8 mouse cellular contexts compared by ENCODE assay signal in the genomic region with DNA sequence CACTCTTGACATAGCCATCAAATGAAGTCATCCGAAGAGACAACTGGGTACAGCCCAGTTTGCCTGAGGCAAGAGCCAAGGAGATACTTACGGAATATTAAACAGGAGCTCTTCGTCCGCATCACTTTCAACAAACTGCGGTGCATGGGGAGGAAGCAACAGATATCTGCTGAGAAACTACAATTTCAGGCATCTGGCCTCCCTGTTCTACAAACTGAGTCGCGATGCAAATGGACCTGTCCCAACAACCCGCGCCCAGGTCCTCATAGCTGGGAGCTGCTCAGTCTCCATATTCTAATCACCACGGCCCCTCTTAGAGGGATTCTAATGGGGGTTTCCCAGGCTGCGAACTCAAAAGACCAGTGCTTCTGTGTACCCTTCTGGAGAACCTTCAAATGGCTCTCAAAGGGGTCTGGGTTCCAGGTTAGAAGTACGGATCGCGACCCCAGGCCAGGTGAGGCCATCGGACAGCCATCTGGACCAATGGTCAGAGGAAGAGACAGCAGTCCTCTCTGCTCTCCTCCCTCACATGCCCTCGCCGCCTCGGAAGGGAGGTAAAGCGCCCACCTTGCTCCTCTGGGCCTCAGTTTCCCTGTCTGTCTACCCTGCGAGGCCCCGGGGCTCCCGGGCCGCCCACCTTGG. TPM values are rescaled to one million over a fixed set of nuclear protein-coding genes. Genes with fewer than 3 reads are reported as not detected.
DNase-seq lines count a peak whose midpoint lies in the region; ATAC-seq and TF ChIP-seq lines count a peak whose summit lies in the region.

No protein-coding gene starts in this region.

- peak overlapping the region; percentile 93 for H3K4me2 ChIP-seq in heart, embryonic 11.5 days
- peak overlapping the region; percentile 59 for H3K4me2 ChIP-seq in limb, embryonic 15.5 days

- peak overlapping the region; percentile 94 for H3K9ac ChIP-seq in heart, embryonic 11.5 days (ENCODE audit: low read depth, low read length)
- H3K9ac ChIP-seq in limb, embryonic 15.5 days = peak overlapping the region; percentile 90

- no peak for DNase-seq in heart, postnatal 14 days
- peak; percentile 12 for DNase-seq in retina, postnatal 1 day
- DNase-seq in gastrocnemius, postnatal 25 days = no peak
- no peak for DNase-seq in cerebellum, adult 11 months

- H3K27me3 ChIP-seq in heart, embryonic 11.5 days (ENCODE audit: control insufficient read depth, insufficient read depth, low read length) = no peaks in the 10 kb centered on the region
- no peaks in the 10 kb centered on the region for H3K27me3 ChIP-seq in C2C12 (ENCODE audit: control insufficient read depth, insufficient read depth, insufficient read length)
- no peaks in the 10 kb centered on the region for H3K27me3 ChIP-seq in erythroblast, embryonic 14.5 days (ENCODE audit: control insufficient read depth)
- H3K27me3 ChIP-seq in limb, embryonic 15.5 days = no peaks in the 10 kb centered on the region

- peaks cover 12% of the 10 kb centered on the region for H3K4me1 ChIP-seq in heart, embryonic 11.5 days (ENCODE audit: control insufficient read depth, insufficient read depth, low read length)
- peaks cover 58% of the 10 kb centered on the region for H3K4me1 ChIP-seq in erythroblast, embryonic 14.5 days (ENCODE audit: control insufficient read depth)
- H3K4me1 ChIP-seq in limb, embryonic 15.5 days = peaks cover 19% of the 10 kb centered on the region

- WGBS in heart, embryonic 11.5 days (ENCODE audit: insufficient replicate concordance) = 8% methylated on average over 23 of the region's 23 CpGs
- WGBS in limb, embryonic 15.5 days = 6% methylated on average over 23 of the region's 23 CpGs

- peak overlapping the region; percentile 94 for H3ac ChIP-seq in C2C12 (ENCODE audit: control insufficient read depth, insufficient read length, low read depth)

- ATAC-seq in heart, embryonic 11.5 days (replicated peaks; ENCODE audit: insufficient number of reproducible peaks, low FRiP score, low TSS enrichment) = no peak
- ATAC-seq in limb, embryonic 15.5 days (ENCODE audit: insufficient number of reproducible peaks, low FRiP score, low TSS enrichment, low read depth) = no peak

- TF ChIP-seq CTCF in C2C12 (IDR thresholded peaks at IDR 0.05; ENCODE audit: control insufficient read depth, insufficient read depth, insufficient read length) = no peak

- peaks cover 6% of the 10 kb centered on the region for H3K36me3 ChIP-seq in heart, embryonic 11.5 days (ENCODE audit: control insufficient read depth, insufficient read depth, low read length)
- peaks cover 21% of the 10 kb centered on the region for H3K36me3 ChIP-seq in C2C12 (ENCODE audit: control insufficient read depth, insufficient read depth)
- H3K36me3 ChIP-seq in erythroblast, embryonic 14.5 days (ENCODE audit: control insufficient read depth) = peaks cover 49% of the 10 kb centered on the region
- H3K36me3 ChIP-seq in limb, embryonic 15.5 days = peaks cover 29% of the 10 kb centered on the region

- peaks cover 13% of the 10 kb centered on the region for H3K79me3 ChIP-seq in C2C12 (ENCODE audit: low read depth)

- H3K9me3 ChIP-seq in heart, embryonic 11.5 days (replicated peaks; ENCODE audit: control insufficient read depth, low read length) = no peaks in the 10 kb centered on the region
- peaks cover under 1% of the 10 kb centered on the region; the same call in 1 of the 2 replicates for H3K9me3 ChIP-seq in erythroblast, embryonic 14.5 days (ENCODE audit: control insufficient read depth, low read length)
- H3K9me3 ChIP-seq in limb, embryonic 15.5 days = no peaks in the 10 kb centered on the region

- intact Hi-C loops in heart, postnatal 14 days (cut with DNase I) = loop anchor here (5.0 kb wide), 1 partner anchor 66 kb away; the partner anchor contains the start of gene Rpl11

- peaks cover 20% of the 10 kb centered on the region for H3K79me2 ChIP-seq in C2C12 (ENCODE audit: control insufficient read depth, insufficient read depth)

- peak overlapping the region; percentile 85 for H3K4me3 ChIP-seq in heart, embryonic 11.5 days (ENCODE audit: low read depth, low read length)
- H3K4me3 ChIP-seq in C2C12 (ENCODE audit: insufficient read depth, poor library complexity, severe bottlenecking) = peak overlapping the region; percentile 76
- H3K4me3 ChIP-seq in erythroblast, embryonic 14.5 days (replicated peaks) = peak overlapping the region; percentile 100
- H3K4me3 ChIP-seq in limb, embryonic 15.5 days = peak overlapping the region; percentile 76

- peak overlapping the region; percentile 85 for H3K27ac ChIP-seq in heart, embryonic 11.5 days (ENCODE audit: low read depth, low read length)
- peak overlapping the region; percentile 91 for H3K27ac ChIP-seq in limb, embryonic 15.5 days

TF ChIP-seq in C2C12, 6 proteins besides CTCF, POLR2A, EP300 and RAD21:
- TF ChIP-seq FOSL1 (IDR thresholded peaks at IDR 0.05; ENCODE audit: insufficient read depth, low read length, poor library complexity, severe bottlenecking) (no peak), MYOG (IDR thresholded peaks at IDR 0.05; ENCODE audit: control insufficient read depth, extremely low read depth, insufficient read length) (no peak), USF1 (IDR thresholded peaks at IDR 0.05; ENCODE audit: low read depth) (no peak), CEBPB (IDR thresholded peaks at IDR 0.05; ENCODE audit: low read depth) (no peak), MAX (IDR thresholded peaks at IDR 0.05) (no peak)

RNA-seq across cellular contexts. Expression of gene Pithd1, which starts 0.6 kb away (rescaled TPM):
- polyA plus RNA-seq in heart, embryonic 11.5 days (2014; fragmentation: Nextera tagmentation; extraction: Ambion mirVana) = 46.0 and 51.9 TPM in 2 replicates
- 10 to 100 TPM; 17.0 to 19.4 TPM for total RNA-seq in heart, postnatal 14 days (2021)
- polyA plus RNA-seq in C2C12 (2012; fragmentation: generic; extraction: Trizol) = 45.1 TPM
- 16.8 and 28.3 TPM in 2 replicates for polyA plus RNA-seq in erythroblast, embryonic 14.5 days (2012)
- polyA plus RNA-seq in limb, embryonic 15.5 days (2015; fragmentation: Nextera tagmentation; extraction: Ambion mirVana) = 51.3 and 54.5 TPM in 2 replicates
- total RNA-seq in gastrocnemius, postnatal 25 days (2021) = 10 to 100 TPM; 22.0 to 22.6 TPM

RNA-seq across cellular contexts. Expression of gene Lypla2, which starts 14.0 kb away (rescaled TPM):
- polyA plus RNA-seq in heart, embryonic 11.5 days (2014; fragmentation: Nextera tagmentation; extraction: Ambion mirVana) = 68.6 and 71.5 TPM in 2 replicates
- 10 to 100 TPM; 37.5 to 37.8 TPM for total RNA-seq in heart, postnatal 14 days (2021)
- polyA plus RNA-seq in C2C12 (2012; fragmentation: generic; extraction: Trizol) = 70.1 TPM
- polyA plus RNA-seq in erythroblast, embryonic 14.5 days (2012) = 13.4 and 14.0 TPM in 2 replicates
- 114 TPM in 2 replicates for polyA plus RNA-seq in limb, embryonic 15.5 days (2015; fragmentation: Nextera tagmentation; extraction: Ambion mirVana)
- total RNA-seq in gastrocnemius, postnatal 25 days (2021) = 10 to 100 TPM; 25.3 to 30.7 TPM

RNA-seq across cellular contexts. Expression of gene Gale, which starts 22.9 kb away (rescaled TPM):
- polyA plus RNA-seq in heart, embryonic 11.5 days (2014; fragmentation: Nextera tagmentation; extraction: Ambion mirVana) = 30.2 and 31.8 TPM in 2 replicates
- total RNA-seq in heart, postnatal 14 days (2021) = 1 to 10 TPM; 2.1 to 3.1 TPM
- polyA plus RNA-seq in C2C12 (2012; fragmentation: generic; extraction: Trizol) = 50.7 TPM
- polyA plus RNA-seq in erythroblast, embryonic 14.5 days (2012) = 3.9 and 5.3 TPM in 2 replicates
- polyA plus RNA-seq in limb, embryonic 15.5 days (2015; fragmentation: Nextera tagmentation; extraction: Ambion mirVana) = 58.2 and 66.7 TPM in 2 replicates
- total RNA-seq in gastrocnemius, postnatal 25 days (2021) = 1 to 10 TPM in 1 of 2 experiments, under 1 TPM in 1; 0.72 to 1.5 TPM

RNA-seq across cellular contexts. Expression of gene Eloa, which starts 35.1 kb away (rescaled TPM):
- polyA plus RNA-seq in heart, embryonic 11.5 days (2014; fragmentation: Nextera tagmentation; extraction: Ambion mirVana) = 34.8 and 39.8 TPM in 2 replicates
- total RNA-seq in heart, postnatal 14 days (2021) = 10 to 100 TPM; 29.9 to 31.2 TPM
- polyA plus RNA-seq in C2C12 (2012; fragmentation: generic; extraction: Trizol) = 18.4 TPM
- 0.98 and 1.5 TPM in 2 replicates for polyA plus RNA-seq in erythroblast, embryonic 14.5 days (2012)
- 47.0 and 47.7 TPM in 2 replicates for polyA plus RNA-seq in limb, embryonic 15.5 days (2015; fragmentation: Nextera tagmentation; extraction: Ambion mirVana)
- 10 to 100 TPM; 45.3 to 50.6 TPM for total RNA-seq in gastrocnemius, postnatal 25 days (2021)

RNA-seq across cellular contexts. Expression of gene Hmgcl, which starts 40.2 kb away (rescaled TPM):
- 75.9 and 84.0 TPM in 2 replicates for polyA plus RNA-seq in heart, embryonic 11.5 days (2014; fragmentation: Nextera tagmentation; extraction: Ambion mirVana)
- 10 to 100 TPM; 69.8 to 70.4 TPM for total RNA-seq in heart, postnatal 14 days (2021)
- 24.3 TPM for polyA plus RNA-seq in C2C12 (2012; fragmentation: generic; extraction: Trizol)
- polyA plus RNA-seq in erythroblast, embryonic 14.5 days (2012) = 4.9 and 5.7 TPM in 2 replicates
- 81.1 and 84.8 TPM in 2 replicates for polyA plus RNA-seq in limb, embryonic 15.5 days (2015; fragmentation: Nextera tagmentation; extraction: Ambion mirVana)
- 10 to 100 TPM; 41.5 to 42.3 TPM for total RNA-seq in gastrocnemius, postnatal 25 days (2021)
